Mouse (Mus musculus) monocyte, adult 5-6 weeks (primary cell): ENCODE data around the gene Ntm. TPM values are rescaled to one million over a fixed set of nuclear protein-coding genes. Genes with fewer than 3 reads are reported as not detected.

Experiments used
- ATAC-seq: fragments of 153-309, 156-312 bp; replicated peaks from 2 replicates; pipeline ENCODE4 v1.8.0; 2017; ENCODE audit warnings: mild to moderate bottlenecking; ENCODE audit not compliant: low TSS enrichment, insufficient number of reproducible peaks, severe bottlenecking, poor library complexity, low FRiP score
- total RNA-seq: library from RNA; stranded (forward); fragments of 200-1000, 200-491, 200-594 nt; gene quantifications from 3 replicates; pipeline ENCODE4 v1.2.3, GENCODE M21; 2017

The Ntm gene
- total RNA-seq, 1 experiment from 2014 or later, result not detected

GRCm38 (mm10) chr9:29892792-29893191, 70.1 kb downstream of the Ntm start:
- no peak for ATAC-seq

- no peak for ATAC-seq
Observed at GRCm38 (mm10) chr9:29888712-29889111, 74.2 kb downstream of the Ntm start.

GRCm38 (mm10) chr9:29887924-29888323, 75.0 kb downstream of the Ntm start:
- ATAC-seq, result no peak

- no peak for ATAC-seq
Observed at GRCm38 (mm10) chr9:29884062-29884461, 78.9 kb downstream of the Ntm start.

- ATAC-seq, result no peak
Observed at GRCm38 (mm10) chr9:29881614-29882013, 81.3 kb downstream of the Ntm start.

GRCm38 (mm10) chr9:29877583-29877982, 85.4 kb downstream of the Ntm start:
- ATAC-seq, result no peak

GRCm38 (mm10) chr9:29867746-29868145, 95.2 kb downstream of the Ntm start:
- ATAC-seq, result no peak

- no peak for ATAC-seq
Observed at GRCm38 (mm10) chr9:29866824-29867223, 96.1 kb downstream of the Ntm start.

GRCm38 (mm10) chr9:29866101-29866500, 96.8 kb downstream of the Ntm start:
- no peak for ATAC-seq

- no peak for ATAC-seq
Observed at GRCm38 (mm10) chr9:29865502-29865901, 97.4 kb downstream of the Ntm start.

GRCm38 (mm10) chr9:29864886-29865285, 98.1 kb downstream of the Ntm start:
- no peak for ATAC-seq

- ATAC-seq, result no peak
Observed at GRCm38 (mm10) chr9:29862408-29862807, 100.5 kb downstream of the Ntm start.

GRCm38 (mm10) chr9:29859256-29860048, 103.5 kb downstream of the Ntm start:
- ATAC-seq, result no peak

- ATAC-seq, result no peak
Observed at GRCm38 (mm10) chr9:29848735-29849455, 114.0 kb downstream of the Ntm start.

GRCm38 (mm10) chr9:29837344-29837743, 125.6 kb downstream of the Ntm start:
- ATAC-seq, result no peak

GRCm38 (mm10) chr9:29834911-29835310, 128.0 kb downstream of the Ntm start:
- no peak for ATAC-seq

- ATAC-seq, result no peak
Observed at GRCm38 (mm10) chr9:29833781-29834180, 129.2 kb downstream of the Ntm start.

- no peak for ATAC-seq
Observed at GRCm38 (mm10) chr9:29827240-29827660, 135.7 kb downstream of the Ntm start.

GRCm38 (mm10) chr9:29825236-29825635, 137.7 kb downstream of the Ntm start:
- no peak for ATAC-seq

- ATAC-seq, result no peak
Observed at GRCm38 (mm10) chr9:29823716-29824115, 139.2 kb downstream of the Ntm start.
